8 mouse cellular contexts compared by ENCODE assay signal in genomic region chr9:53536558-53537320, GRCm38 (mm10). TPM values are rescaled to one million over a fixed set of nuclear protein-coding genes. Genes with fewer than 3 reads are reported as not detected.
DNase-seq lines count a peak whose midpoint lies in the region; ATAC-seq and TF ChIP-seq lines count a peak whose summit lies in the region.

Gene Atm, minus strand, starts transcription at chr9:53536740.
Gene Npat, plus strand, starts transcription at chr9:53537047.

- H3K4me1 ChIP-seq in cortical plate, adult 2 months (ENCODE audit: control insufficient read depth, insufficient read depth, low read length), result no peaks in the 10 kb centered on the region
- H3K4me1 ChIP-seq in megakaryocyte, embryonic 14.5 days, result peaks cover 34% of the 10 kb centered on the region

- no peaks in the 10 kb centered on the region for H3K27me3 ChIP-seq in megakaryocyte, embryonic 14.5 days (replicated peaks)

- peaks cover 14% of the 10 kb centered on the region for H3K36me3 ChIP-seq in megakaryocyte, embryonic 14.5 days (replicated peaks; ENCODE audit: low read length)

- peak; percentile 88 for TF ChIP-seq POLR2A in cortical plate, adult 2 months (IDR thresholded peaks at IDR 0.05; ENCODE audit: extremely low read depth, insufficient read depth, low read length)

- DNase-seq in gastrocnemius, adult 8-10 months (ENCODE audit: low spot score in 2 of 2), result peak; percentile 98 to 99
- DNase-seq in hindlimb bud, embryonic 11.5 days (ENCODE audit: extremely low spot score, low read depth, low spot score), result peak; percentile 100
- peak; percentile 99 for DNase-seq in left cerebral cortex, adult 8-10 months (ENCODE audit: low spot score in 2 of 2)
- DNase-seq in right cerebral cortex, postnatal 10 days (ENCODE audit: low spot score in 2 of 2), result peak; percentile 99 to 100
- peak; percentile 98 for DNase-seq in urinary bladder, postnatal 25 days (ENCODE audit: low spot score)

- peak; percentile 93 for ATAC-seq in activated CD4-positive, CD25-positive, alpha-beta regulatory T cell, adult 4 months

- H3K9me3 ChIP-seq in megakaryocyte, embryonic 14.5 days, result no peaks in the 10 kb centered on the region

- peak within 1 kb of the TSS; percentile 79 for H3K4me3 ChIP-seq in cortical plate, adult 2 months (ENCODE audit: insufficient read depth, low read length)
- peak within 1 kb of the TSS; percentile 98 for H3K4me3 ChIP-seq in megakaryocyte, embryonic 14.5 days (replicated peaks)

- H3K27ac ChIP-seq in cortical plate, adult 2 months (ENCODE audit: insufficient read depth, low read length), result peak within 1 kb of the TSS; percentile 88

- no peak for TF ChIP-seq CTCF in cortical plate, adult 2 months (IDR thresholded peaks at IDR 0.05; ENCODE audit: extremely low read depth, insufficient read depth, low read length)

RNA-seq across cellular contexts. Expression of gene Atm, which starts in this region (rescaled TPM):
- polyA plus RNA-seq in activated CD4-positive, CD25-positive, alpha-beta regulatory T cell, adult 4 months (2017; shearing (Covaris generic)), result 10 to 100 TPM; 24.7 to 36.0 TPM
- 5.3 and 7.2 TPM in 2 replicates for polyA plus RNA-seq in cortical plate, adult 2 months (2012; rRNA removed)
- total RNA-seq in gastrocnemius, adult 8-10 months (2022), result 1 to 10 TPM; 4.8 to 6.0 (median 5.4) TPM
- total RNA-seq in left cerebral cortex, adult 8-10 months (2022), result 10 to 100 TPM; 15.5 to 21.8 (median 16.9) TPM
- 0.06 TPM in 1 of 2 replicates, not detected in the other for polyA plus RNA-seq in megakaryocyte, embryonic 14.5 days (2012; ENCODE audit: insufficient read depth, low replicate concordance)

RNA-seq across cellular contexts. Expression of gene Npat, which starts in this region (rescaled TPM):
- 10 to 100 TPM; 11.3 to 13.0 TPM for polyA plus RNA-seq in activated CD4-positive, CD25-positive, alpha-beta regulatory T cell, adult 4 months (2017; shearing (Covaris generic))
- 10.3 and 10.9 TPM in 2 replicates for polyA plus RNA-seq in cortical plate, adult 2 months (2012; rRNA removed)
- 1 to 10 TPM; 5.4 to 5.8 (median 5.4) TPM for total RNA-seq in gastrocnemius, adult 8-10 months (2022)
- total RNA-seq in left cerebral cortex, adult 8-10 months (2022), result 10 to 100 TPM; 18.8 to 21.7 (median 20.5) TPM
- polyA plus RNA-seq in megakaryocyte, embryonic 14.5 days (2012; ENCODE audit: insufficient read depth, low replicate concordance), result 0.26 and 0.66 TPM in 2 replicates

Comparison
In these comparisons a context has a peak if more than half of its experiments do, and no peak if none do; other contexts are left out.
1. Peak in every context shown above with its lines: DNase-seq, ATAC-seq, H3K4me3 ChIP-seq and H3K27ac ChIP-seq.